Mouse (Mus musculus) left cerebral cortex, adult 2 months (tissue): Measurements from ENCODE around the gene Zfp239. TPM values are rescaled to one million over a fixed set of nuclear protein-coding genes. Genes with fewer than 3 reads are reported as not detected.
A peak's percentile ranks its signal among the peaks of the same experiment; 100 is the strongest.

Experiments used
- DNase-seq, 2 experiments: peaks; one replicate each; pipeline ENCODE4 v3.0.0; 2021 to 2022; ENCODE audit warnings: low spot score in 2 of 2, mixed read lengths in 1 of 2; ENCODE audit errors: extremely low spot score in 1 of 2
- H3K27ac ChIP-seq: fragments of 200-600 bp; 2 replicates; pipeline ENCODE4 v1.8.1; 2022
- H3K4me3 ChIP-seq: fragments of 200-600 bp; 2 replicates; pipeline ENCODE4 v1.8.1; 2022
- CTCF ChIP-seq: fragments of 200-600 bp; IDR thresholded peaks from 2 replicates; pipeline ENCODE4 v1.8.1; 2022; ENCODE audit warnings: antibody characterized with exemption, mild to moderate bottlenecking, moderate library complexity
- intact Hi-C: fragments of 180-260 bp; cut with DNase I; formaldehyde crosslinking; loops from one replicate; pipeline ENCODE4 v1.15.1; 2025
- total RNA-seq, 2 experiments: library from RNA; stranded (reverse); gene quantifications; 2 replicates each; pipeline ENCODE4 v1.2.3; 2021

The Zfp239 gene
- total RNA-seq, 2 experiments from 2014 or later, result 44.7 to 49.2 TPM

DNA sequence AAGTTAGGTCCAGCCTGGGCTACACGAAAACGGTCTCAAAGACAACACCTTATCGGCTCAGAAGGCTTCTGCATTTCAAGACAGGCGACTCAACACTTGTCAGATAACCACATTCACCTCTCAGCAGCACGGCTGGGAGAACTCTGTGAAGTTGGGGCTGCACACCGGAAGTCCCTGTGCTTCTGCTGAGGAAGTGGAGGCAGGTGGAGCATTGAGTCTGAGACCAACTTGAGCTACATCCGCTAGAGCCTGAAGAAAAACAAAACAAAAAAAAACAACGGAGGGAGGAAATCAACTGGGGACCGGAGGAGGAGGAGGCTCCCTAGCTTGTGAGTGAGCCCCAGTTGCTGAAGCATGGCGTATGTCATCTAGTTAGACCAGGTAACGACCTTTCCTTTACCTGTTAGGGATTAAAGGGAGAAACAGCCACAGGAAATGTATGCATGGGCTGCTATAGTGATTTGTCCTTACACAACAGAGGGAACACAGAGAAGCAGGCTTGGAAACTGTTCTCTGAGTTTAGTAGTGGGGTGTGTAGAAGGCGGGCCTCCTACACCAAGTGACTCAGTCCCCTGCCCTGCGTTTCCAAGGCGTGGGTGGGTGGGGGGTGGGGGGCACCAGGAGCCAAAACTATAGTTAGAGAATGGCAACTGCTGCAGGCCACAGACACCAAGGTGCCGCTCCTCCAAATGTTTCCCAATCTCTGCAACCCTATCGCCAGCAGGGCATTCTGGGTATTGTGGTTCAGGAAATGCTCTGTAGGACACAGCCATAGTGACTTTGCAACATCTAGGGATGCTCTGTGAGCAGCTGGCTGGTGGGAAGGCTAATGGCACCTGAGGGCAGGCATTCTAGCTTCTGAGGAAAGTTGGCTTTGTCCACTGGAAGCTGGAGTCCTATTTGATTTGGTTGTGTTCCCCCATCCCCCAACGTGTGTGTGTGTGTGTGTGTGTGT lies 38.5 kb downstream of the Zfp239 start, which contains the start of gene Hnrnpf:
Gene Hnrnpf (plus strand): TSS at position 199 of the 955 bp plus-strand sequence.
- intact Hi-C loops, result no loop called here
- Histone ChIP-seq H3K27ac (peak within 1 kb of the TSS; percentile 68), H3K4me3 (no peak within 1 kb of the TSS)
- no peak; the same call in 1 of the 2 replicates for TF ChIP-seq CTCF
- DNase-seq, result peak in 1 of 2 experiments; percentile 32

DNA sequence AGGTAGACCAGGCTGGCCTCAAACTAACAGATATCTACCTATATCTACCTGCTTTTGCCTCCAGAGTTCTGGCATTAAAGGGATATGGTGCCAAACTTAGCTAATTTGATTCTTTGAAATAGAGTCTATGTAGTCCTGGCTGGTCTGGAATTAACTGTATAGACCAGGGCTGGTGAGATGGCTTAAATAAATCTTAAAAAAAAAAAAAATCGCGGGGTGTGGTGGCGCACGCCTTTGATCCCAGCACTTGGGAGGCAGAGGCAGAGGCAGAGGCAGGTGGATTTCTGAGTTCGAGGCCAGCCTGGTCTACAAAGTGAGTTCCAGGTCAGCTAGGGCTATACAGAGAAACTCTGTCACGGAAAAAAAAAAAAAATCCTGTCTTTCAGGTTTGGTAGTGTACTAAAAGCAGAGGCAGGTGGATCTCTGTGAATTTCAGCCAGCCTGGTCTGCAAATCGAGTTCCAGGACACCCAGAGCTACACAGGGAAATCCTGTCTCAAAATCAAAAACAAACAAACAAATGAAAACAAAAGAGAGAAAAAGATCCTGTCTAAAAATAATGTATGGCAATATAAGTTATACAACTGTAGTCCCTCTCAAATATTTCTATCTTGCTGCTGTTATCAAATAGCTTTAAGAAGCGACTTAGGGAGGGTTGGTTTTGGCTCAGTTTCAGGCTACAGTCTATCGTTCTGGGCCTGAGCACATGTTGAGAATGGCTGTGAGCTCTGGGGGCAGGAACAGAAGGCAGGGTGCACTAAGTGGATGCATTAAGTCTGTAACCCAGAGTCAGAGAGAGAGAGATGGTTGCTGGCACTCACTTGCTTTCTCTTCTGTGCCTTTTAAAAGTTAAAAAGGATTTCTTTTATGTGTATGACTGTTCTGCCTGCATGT lies 39.9 kb downstream of the Zfp239 start:
- intact Hi-C loops, result no loop called here

DNA sequence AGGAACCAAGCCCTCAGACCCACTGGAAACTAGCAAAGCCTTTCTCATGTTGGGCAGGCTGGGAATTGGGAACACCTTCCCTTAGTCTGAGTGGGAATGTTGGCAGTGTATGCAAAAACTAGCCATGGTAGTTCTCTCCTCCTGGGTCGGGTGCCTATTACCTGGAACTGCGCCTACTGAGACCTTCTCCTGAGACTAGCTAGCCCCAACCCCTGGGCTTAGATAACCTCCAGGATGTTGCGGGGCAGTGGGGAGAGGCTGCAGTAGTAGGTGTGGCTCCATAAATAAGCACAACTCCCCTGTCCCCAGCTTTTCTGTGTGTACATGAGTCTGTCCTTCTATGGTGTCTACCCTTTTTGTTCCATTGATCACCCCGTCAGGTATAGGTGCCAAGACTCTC lies 40.7 kb downstream of the Zfp239 start:
- DNase-seq, result no peak
- intact Hi-C loops, result no loop called here
- no peak overlapping the region for H3K27ac ChIP-seq
- no peak for TF ChIP-seq CTCF
- H3K4me3 ChIP-seq, result no peak overlapping the region

More for the DNA sequence above, 39.9 kb downstream of the Zfp239 start:
- no peak for DNase-seq
- Histone ChIP-seq H3K27ac (no peak overlapping the region), H3K4me3 (no peak overlapping the region)
- no peak for TF ChIP-seq CTCF

DNA sequence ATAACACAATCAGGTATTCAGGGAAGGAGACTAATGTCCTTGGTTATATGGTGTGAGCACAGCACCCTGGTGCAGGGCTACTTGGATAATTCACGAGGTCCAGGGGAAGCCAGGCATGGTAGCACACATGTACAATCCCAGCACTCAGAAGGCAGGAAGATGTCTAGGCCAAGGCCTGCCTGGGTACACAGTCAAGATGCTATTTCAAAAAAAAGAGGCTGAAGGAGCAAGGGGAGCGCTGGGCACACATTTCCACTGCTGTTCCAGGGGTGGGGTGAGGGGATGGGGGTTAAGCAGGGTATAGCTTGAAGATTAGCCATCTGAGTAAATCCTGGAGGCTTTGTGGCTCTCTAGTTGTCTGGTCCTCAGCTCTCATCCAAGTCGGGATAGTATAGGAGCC lies 41.9 kb downstream of the Zfp239 start:
- TF ChIP-seq CTCF, result no peak
- Histone ChIP-seq H3K4me3 (no peak overlapping the region), H3K27ac (no peak overlapping the region)
- intact Hi-C loops, result no loop called here
- no peak for DNase-seq

DNA sequence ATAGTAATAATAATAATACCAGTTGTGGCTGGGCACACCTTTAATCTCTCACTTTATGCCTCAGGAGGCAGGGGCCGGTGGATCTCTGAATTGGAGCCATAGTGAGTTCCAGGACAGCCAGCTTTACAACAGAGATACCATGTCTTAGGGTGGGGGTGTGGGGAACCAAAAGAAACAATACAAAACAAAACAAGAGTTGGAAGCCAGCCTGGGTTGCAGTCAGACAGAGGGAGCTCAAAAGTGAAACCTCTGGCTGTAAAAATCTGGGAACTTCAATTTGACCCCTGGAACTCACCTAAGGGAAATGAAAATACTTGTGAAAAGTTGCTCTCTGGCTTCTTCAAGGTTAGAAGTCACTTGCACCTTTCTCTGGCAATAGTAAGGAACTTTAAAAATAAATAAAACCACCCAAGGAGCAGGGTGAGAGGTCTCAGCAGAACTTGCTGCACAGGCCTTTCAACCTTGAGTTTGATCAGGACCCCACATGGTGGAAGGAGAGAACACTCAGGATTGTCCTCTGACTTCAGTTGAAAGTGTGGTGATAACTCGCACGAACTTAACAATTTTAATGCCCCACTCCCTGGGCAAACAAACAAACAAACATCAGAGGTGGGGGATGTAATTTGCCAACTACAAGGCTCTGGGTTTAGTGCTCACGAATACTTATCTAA lies 43.5 kb downstream of the Zfp239 start:
- Histone ChIP-seq H3K27ac (peak overlapping the region; percentile 99), H3K4me3 (peak overlapping the region; percentile 82)
- DNase-seq, result no peak
- intact Hi-C loops, result loop anchor here (5.0 kb wide), 1 partner anchor 43 kb away; the partner anchor contains the start of gene Zfp239
- no peak for TF ChIP-seq CTCF

DNA sequence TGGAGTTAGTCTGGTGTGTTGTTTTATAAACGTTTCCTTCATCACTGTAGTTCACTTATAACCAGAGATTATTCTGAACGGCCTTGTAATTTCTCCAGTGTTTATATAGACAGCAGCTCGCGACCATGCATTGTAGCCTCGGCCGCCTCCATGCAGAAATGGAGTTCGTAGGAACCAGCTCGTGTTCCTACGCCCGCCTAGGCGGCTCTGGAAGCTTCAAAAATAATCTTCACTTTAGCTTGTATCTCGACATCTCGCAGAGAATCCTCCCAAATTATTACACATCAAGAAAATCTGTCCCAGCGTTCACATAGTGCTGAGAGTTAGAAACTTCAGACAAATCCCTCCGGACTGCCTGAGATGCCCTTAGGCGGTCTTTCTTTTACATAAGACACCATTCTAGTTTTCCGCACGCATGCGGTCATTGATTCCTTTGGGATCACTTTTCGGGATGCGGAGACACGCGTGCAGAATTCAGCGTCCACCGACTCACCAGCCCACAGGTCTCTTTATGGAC lies 44.2 kb downstream of the Zfp239 start:
- intact Hi-C loops, result loop anchor here (1.0 to 5.0 kb wide), 3 partner anchors 27 to 65 kb away; partner anchors contain the start of genes Zfp239 and Zfp637
- DNase-seq, result no peak
- H3K4me3 ChIP-seq, result peak overlapping the region; percentile 82
- peak overlapping the region; percentile 99 for H3K27ac ChIP-seq
- no peak for TF ChIP-seq CTCF

DNA sequence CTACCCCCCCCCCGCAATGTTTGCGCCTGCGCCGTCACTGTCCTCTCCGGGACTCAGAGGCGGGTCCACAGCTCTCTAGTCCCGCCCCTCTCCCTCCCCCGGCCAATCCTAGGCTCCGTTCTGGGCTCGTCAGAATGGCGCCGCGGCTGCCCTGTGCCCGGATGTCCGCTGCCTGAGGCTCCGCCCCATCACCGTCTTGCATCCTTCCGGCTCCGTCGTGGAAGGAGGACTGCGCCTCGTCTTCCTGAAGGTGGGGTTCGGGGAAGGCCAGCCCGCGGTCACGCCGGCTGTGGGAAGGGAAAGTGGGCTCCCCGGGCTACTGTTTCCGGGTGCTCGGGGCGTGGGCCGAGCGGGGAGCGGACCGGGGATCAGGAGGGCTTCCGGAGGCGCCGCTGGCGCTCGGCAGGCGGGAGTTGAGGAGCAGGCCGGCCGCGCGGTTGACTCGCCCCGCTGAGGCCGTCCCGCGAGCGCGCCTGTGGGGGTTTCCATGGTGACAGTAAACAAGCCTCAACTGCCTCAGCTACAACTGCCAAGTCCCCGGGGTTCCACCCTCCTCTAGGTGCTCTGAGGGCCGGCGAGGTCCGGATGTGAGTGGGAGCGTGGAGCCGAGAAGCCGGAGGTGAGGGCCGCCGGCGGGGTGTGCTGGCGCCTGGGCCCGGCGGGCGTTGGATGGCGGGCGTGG lies 44.8 kb downstream of the Zfp239 start:
- peak overlapping the region; percentile 87 for H3K27ac ChIP-seq
- peak overlapping the region; percentile 98 for H3K4me3 ChIP-seq
- intact Hi-C loops, result loop anchor here (1.0 to 5.0 kb wide), 4 partner anchors 11 to 66 kb away; partner anchors contain the start of genes Zfp239 and Zfp637
- peak; percentile 96 to 97 for DNase-seq
- no peak for TF ChIP-seq CTCF

DNA sequence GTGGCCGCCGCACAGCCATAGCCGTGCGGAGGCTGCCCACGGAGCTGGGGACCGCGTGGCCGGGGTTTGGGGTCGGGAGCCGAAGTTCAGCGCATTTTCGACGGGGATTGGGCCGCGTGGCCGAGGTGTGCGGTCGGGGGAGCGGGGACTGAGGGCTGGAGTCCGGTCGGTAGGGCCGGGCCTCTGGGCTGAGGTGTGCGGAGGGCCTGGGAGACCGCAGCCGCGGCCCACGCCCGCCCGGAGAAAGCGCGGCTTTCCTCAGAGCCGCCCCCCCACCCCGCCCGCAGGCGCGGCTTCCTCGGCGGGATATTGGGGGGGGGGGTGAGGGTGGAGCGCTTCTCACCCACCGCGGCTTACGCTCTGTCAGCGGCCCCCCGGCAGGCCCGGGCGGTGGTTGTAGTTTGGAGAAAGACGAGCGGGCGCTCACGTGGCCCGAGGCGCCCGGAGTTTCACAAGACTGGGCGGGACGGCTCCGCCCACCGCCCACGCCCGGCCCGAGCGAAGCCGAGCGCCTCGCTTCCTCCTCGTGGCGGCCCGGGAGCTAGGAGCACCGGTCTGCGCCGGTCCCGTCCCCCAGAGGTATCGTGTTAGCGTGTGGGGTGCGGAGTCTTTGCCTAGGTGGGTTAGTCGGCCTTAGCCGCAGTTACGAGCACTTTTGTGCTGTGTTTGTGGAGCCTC lies 45.5 kb downstream of the Zfp239 start:
- intact Hi-C loops, result loop anchor here (1.0 to 5.0 kb wide), 3 partner anchors 10 to 67 kb away; partner anchors contain the start of genes Zfp239 and Zfp637
- peak overlapping the region; percentile 87 for H3K27ac ChIP-seq
- H3K4me3 ChIP-seq, result peak overlapping the region; percentile 98
- no peak for TF ChIP-seq CTCF
- DNase-seq, result peak; percentile 62 to 75

DNA sequence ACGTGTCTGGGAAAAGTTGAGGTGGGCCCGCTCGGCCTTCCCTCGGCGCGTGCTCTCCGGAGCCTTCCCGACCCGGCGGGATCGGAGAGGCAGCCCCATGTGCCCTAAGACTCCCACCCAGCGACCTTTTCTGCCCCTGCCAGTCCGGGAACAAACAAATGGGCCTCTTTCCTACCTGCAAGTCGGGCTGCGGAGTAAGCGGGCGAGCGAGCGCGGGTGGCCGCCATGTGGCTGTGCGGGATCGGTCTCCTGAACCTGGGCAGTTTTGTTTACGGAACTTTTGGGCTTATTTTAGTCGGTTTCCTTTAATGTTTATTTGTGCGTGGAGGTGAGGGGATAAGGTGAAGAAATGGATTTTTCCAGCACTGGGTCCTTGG lies 46.1 kb downstream of the Zfp239 start:
- DNase-seq, result no peak
- intact Hi-C loops, result loop anchor here (1.0 to 5.0 kb wide), 3 partner anchors 9 to 67 kb away; partner anchors contain the start of genes Zfp239 and Zfp637
- no peak for TF ChIP-seq CTCF
- H3K27ac ChIP-seq, result no peak overlapping the region
- peak overlapping the region; percentile 98 for H3K4me3 ChIP-seq

DNA sequence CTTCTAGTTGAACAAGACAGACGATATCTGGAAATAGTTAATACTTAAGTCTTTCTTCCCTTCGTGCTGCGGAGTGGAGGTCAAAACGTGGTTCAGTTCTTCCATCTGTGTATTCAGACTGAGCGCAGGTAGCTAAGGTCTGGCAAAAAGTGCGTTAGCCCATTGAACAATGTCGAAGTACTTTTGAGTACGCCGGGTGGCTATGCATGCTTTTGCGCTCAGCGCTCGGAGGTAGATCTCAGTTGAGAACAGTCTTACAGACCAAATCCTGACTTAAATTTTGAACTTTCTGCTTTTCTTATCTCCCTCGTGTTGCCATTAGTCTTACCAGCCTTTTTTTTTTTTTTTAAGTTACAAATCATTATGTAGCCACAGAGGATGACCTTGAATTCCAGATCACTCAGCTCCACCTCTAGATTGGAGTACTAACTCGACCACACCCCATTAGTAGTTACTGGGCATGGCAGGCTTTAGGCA lies 46.6 kb downstream of the Zfp239 start:
- no peak for TF ChIP-seq CTCF

More for the DNA sequence above, 46.6 kb downstream of the Zfp239 start:
- Histone ChIP-seq H3K27ac (no peak overlapping the region), H3K4me3 (peak overlapping the region; percentile 98)
- intact Hi-C loops, result loop anchor here (5.0 kb wide), 1 partner anchor 46 kb away; the partner anchor contains the start of gene Zfp239
- no peak for DNase-seq
